Mouse (Mus musculus): ENCODE results near the gene Serp2. TPM values are rescaled to one million over a fixed set of nuclear protein-coding genes. Genes with fewer than 3 reads are reported as not detected.
A peak's percentile ranks its signal among the peaks of the same experiment; 100 is the strongest.

Gene Serp2
- total and polyA plus RNA-seq, 3 experiments: 0.60 to 0.96 (median 0.64) TPM

- H3K4me1 ChIP-seq (ENCODE audit: control insufficient read depth, insufficient read depth, low read length): peaks cover 3% of the 10 kb centered on the region; the same call in 1 of the 2 replicates
- no peak overlapping the region for H3K27ac ChIP-seq
- DNase-seq: no peak
- H3K27me3 ChIP-seq (ENCODE audit: control insufficient read depth, insufficient read depth, low read length): no peaks in the 10 kb centered on the region
- intact Hi-C loops (cut with DNase I): no loop called here
- H3K36me3 ChIP-seq (ENCODE audit: control insufficient read depth, insufficient read depth, low read length): no peaks in the 10 kb centered on the region
- H3K4me3 ChIP-seq: no peak overlapping the region
- no peak overlapping the region for H3K9ac ChIP-seq (ENCODE audit: low read depth, low read length)
- no peaks in the 10 kb centered on the region for H3K79me2 ChIP-seq (replicated peaks; ENCODE audit: control insufficient read depth, insufficient read depth, low read length)
- WGBS: 91% methylated on average over 12 of the region's 12 CpGs
- TF ChIP-seq POLR2A (IDR thresholded peaks at IDR 0.05; ENCODE audit: insufficient read depth, low read depth, low read length) (no peak), EP300 (IDR thresholded peaks at IDR 0.05; ENCODE audit: insufficient read depth, low read depth, low read length) (no peak), CTCF (IDR thresholded peaks at IDR 0.05) (no peak)
These were observed 36.0 kb upstream of the Serp2 start for GRCm38 (mm10) chr14:76592721-76593120.

GRCm38 (mm10) chr14:76592090-76592489, 35.4 kb upstream of the Serp2 start:
- Histone ChIP-seq H3K79me2 (replicated peaks; ENCODE audit: control insufficient read depth, insufficient read depth, low read length) (no peaks in the 10 kb centered on the region), H3K27ac (no peak overlapping the region), H3K4me3 (no peak overlapping the region), H3K4me1 (ENCODE audit: control insufficient read depth, insufficient read depth, low read length) (peaks cover 3% of the 10 kb centered on the region; the same call in 1 of the 2 replicates), H3K36me3 (ENCODE audit: control insufficient read depth, insufficient read depth, low read length) (no peaks in the 10 kb centered on the region), H3K27me3 (ENCODE audit: control insufficient read depth, insufficient read depth, low read length) (no peaks in the 10 kb centered on the region), H3K9ac (ENCODE audit: low read depth, low read length) (no peak overlapping the region)
- WGBS: 74% methylated on average over 6 of the region's 6 CpGs
- TF ChIP-seq EP300 (IDR thresholded peaks at IDR 0.05; ENCODE audit: insufficient read depth, low read depth, low read length) (no peak), POLR2A (IDR thresholded peaks at IDR 0.05; ENCODE audit: insufficient read depth, low read depth, low read length) (no peak), CTCF (IDR thresholded peaks at IDR 0.05) (no peak)
- DNase-seq: no peak
- intact Hi-C loops (cut with DNase I): no loop called here

GRCm38 (mm10) chr14:76590134-76590533, 33.4 kb upstream of the Serp2 start:
- 76% methylated on average over 7 of the region's 7 CpGs for WGBS
- no peak for DNase-seq
- intact Hi-C loops (cut with DNase I): no loop called here
- TF ChIP-seq EP300 (IDR thresholded peaks at IDR 0.05; ENCODE audit: insufficient read depth, low read depth, low read length) (no peak), POLR2A (IDR thresholded peaks at IDR 0.05; ENCODE audit: insufficient read depth, low read depth, low read length) (no peak), CTCF (IDR thresholded peaks at IDR 0.05) (no peak)
- Histone ChIP-seq H3K79me2 (replicated peaks; ENCODE audit: control insufficient read depth, insufficient read depth, low read length) (no peaks in the 10 kb centered on the region), H3K4me1 (ENCODE audit: control insufficient read depth, insufficient read depth, low read length) (peaks cover 3% of the 10 kb centered on the region; the same call in 1 of the 2 replicates), H3K9ac (ENCODE audit: low read depth, low read length) (no peak overlapping the region), H3K27ac (no peak overlapping the region), H3K4me3 (no peak overlapping the region), H3K27me3 (ENCODE audit: control insufficient read depth, insufficient read depth, low read length) (no peaks in the 10 kb centered on the region), H3K36me3 (ENCODE audit: control insufficient read depth, insufficient read depth, low read length) (no peaks in the 10 kb centered on the region)

- no peak overlapping the region for H3K27ac ChIP-seq
- TF ChIP-seq EP300 (IDR thresholded peaks at IDR 0.05; ENCODE audit: insufficient read depth, low read depth, low read length) (no peak), POLR2A (IDR thresholded peaks at IDR 0.05; ENCODE audit: insufficient read depth, low read depth, low read length) (no peak), CTCF (IDR thresholded peaks at IDR 0.05) (no peak)
- no peak overlapping the region for H3K9ac ChIP-seq (ENCODE audit: low read depth, low read length)
- peaks cover 3% of the 10 kb centered on the region; the same call in 1 of the 2 replicates for H3K4me1 ChIP-seq (ENCODE audit: control insufficient read depth, insufficient read depth, low read length)
- H3K4me3 ChIP-seq: no peak overlapping the region
- WGBS: 90% methylated on average over 1 of the region's 1 CpGs
- no peaks in the 10 kb centered on the region for H3K36me3 ChIP-seq (ENCODE audit: control insufficient read depth, insufficient read depth, low read length)
- no peaks in the 10 kb centered on the region for H3K79me2 ChIP-seq (replicated peaks; ENCODE audit: control insufficient read depth, insufficient read depth, low read length)
- intact Hi-C loops (cut with DNase I): no loop called here
- H3K27me3 ChIP-seq (ENCODE audit: control insufficient read depth, insufficient read depth, low read length): no peaks in the 10 kb centered on the region
- DNase-seq: no peak
These were observed 33.0 kb upstream of the Serp2 start for GRCm38 (mm10) chr14:76589671-76590070.

- TF ChIP-seq POLR2A (IDR thresholded peaks at IDR 0.05; ENCODE audit: insufficient read depth, low read depth, low read length): no peak
- TF ChIP-seq CTCF (IDR thresholded peaks at IDR 0.05): no peak
- no peak for TF ChIP-seq EP300 (IDR thresholded peaks at IDR 0.05; ENCODE audit: insufficient read depth, low read depth, low read length)
- WGBS: 60% methylated on average over 13 of the region's 13 CpGs
- Histone ChIP-seq H3K4me1 (ENCODE audit: control insufficient read depth, insufficient read depth, low read length) (no peaks in the 10 kb centered on the region), H3K9ac (ENCODE audit: low read depth, low read length) (no peak overlapping the region), H3K36me3 (ENCODE audit: control insufficient read depth, insufficient read depth, low read length) (no peaks in the 10 kb centered on the region), H3K4me3 (no peak overlapping the region), H3K79me2 (replicated peaks; ENCODE audit: control insufficient read depth, insufficient read depth, low read length) (no peaks in the 10 kb centered on the region), H3K27ac (no peak overlapping the region), H3K27me3 (ENCODE audit: control insufficient read depth, insufficient read depth, low read length) (no peaks in the 10 kb centered on the region)
- intact Hi-C loops (cut with DNase I): no loop called here
- DNase-seq: no peak
These were observed 29.2 kb upstream of the Serp2 start for GRCm38 (mm10) chr14:76585831-76586405.

GRCm38 (mm10) chr14:76583985-76584384, 27.3 kb upstream of the Serp2 start:
- no peak overlapping the region for H3K27ac ChIP-seq
- no peaks in the 10 kb centered on the region for H3K27me3 ChIP-seq (ENCODE audit: control insufficient read depth, insufficient read depth, low read length)
- intact Hi-C loops (cut with DNase I): no loop called here
- DNase-seq: peak in 1 of 2 experiments; percentile 14
- no peak overlapping the region for H3K4me3 ChIP-seq
- TF ChIP-seq CTCF (IDR thresholded peaks at IDR 0.05) (no peak), EP300 (IDR thresholded peaks at IDR 0.05; ENCODE audit: insufficient read depth, low read depth, low read length) (no peak), POLR2A (IDR thresholded peaks at IDR 0.05; ENCODE audit: insufficient read depth, low read depth, low read length) (no peak)
- no peaks in the 10 kb centered on the region for H3K36me3 ChIP-seq (ENCODE audit: control insufficient read depth, insufficient read depth, low read length)
- H3K4me1 ChIP-seq (ENCODE audit: control insufficient read depth, insufficient read depth, low read length): peaks cover 1% of the 10 kb centered on the region; the same call in 1 of the 2 replicates
- H3K9ac ChIP-seq (ENCODE audit: low read depth, low read length): no peak overlapping the region
- no peaks in the 10 kb centered on the region for H3K79me2 ChIP-seq (replicated peaks; ENCODE audit: control insufficient read depth, insufficient read depth, low read length)
- 51% methylated on average over 7 of the region's 7 CpGs for WGBS
